Mouse (Mus musculus) hindbrain, embryonic 15.5 days (tissue): ENCODE measurements around the gene Syt2. TPM values are rescaled to one million over a fixed set of nuclear protein-coding genes. Genes with fewer than 3 reads are reported as not detected.

Source experiments
- ATAC-seq: fragments of 200-750 bp; cut with Nextera tagmentation; 2 replicates; pipeline ENCODE4 v1.8.0; 2017; ENCODE audit warnings: low read depth, moderate number of reproducible peaks, moderate TSS enrichment; ENCODE audit not compliant: low FRiP score
- H3K27ac ChIP-seq: fragments of 300-500 bp; sonication (generic); replicated peaks from 2 replicates; pipeline ENCODE4 v1.5.1; 2015; ENCODE audit warnings: mild to moderate bottlenecking, inconsistent platforms
- H3K27me3 ChIP-seq: fragments of 300-500 bp; sonication (generic); 2 replicates; pipeline ENCODE4 v1.6.1; 2015; ENCODE audit warnings: control low read depth, inconsistent platforms
- H3K36me3 ChIP-seq: fragments of 300-500 bp; sonication (generic); 2 replicates; pipeline ENCODE4 v1.6.1; 2015; ENCODE audit warnings: control low read depth, inconsistent platforms
- H3K4me1 ChIP-seq: fragments of 300-500 bp; sonication (generic); replicated peaks from 2 replicates; pipeline ENCODE4 v1.6.1; 2015; ENCODE audit warnings: control low read depth, inconsistent platforms
- H3K4me2 ChIP-seq: fragments of 300-500 bp; sonication (generic); 2 replicates; pipeline ENCODE4 v1.6.1; 2015; ENCODE audit warnings: moderate library complexity, mild to moderate bottlenecking, inconsistent platforms
- H3K4me3 ChIP-seq: fragments of 300-500 bp; sonication (generic); 2 replicates; pipeline ENCODE4 v1.5.1; 2015; ENCODE audit warnings: mild to moderate bottlenecking, inconsistent platforms
- H3K9ac ChIP-seq: fragments of 300-500 bp; sonication (generic); 2 replicates; pipeline ENCODE4 v1.6.1; 2015; ENCODE audit warnings: inconsistent platforms
- H3K9me3 ChIP-seq: fragments of 300-500 bp; sonication (generic); 2 replicates; pipeline ENCODE4 v1.6.1; 2016; ENCODE audit warnings: control low read depth, inconsistent platforms
- WGBS: fragments of 180-500 bp; shearing (Covaris S2); methylation state at CpG from one replicate; pipeline ENCODE4 v1.1.7; 2015; 5-methylcytosine and 5-hydroxymethylcytosine counted together
- polyA plus RNA-seq: library from polyadenylated mRNA; unstranded; fragments of >200 nt; fragmentation: Nextera tagmentation; extraction: Ambion mirVana; gene quantifications from 2 replicates; pipeline ENCODE4 v1.2.1, GENCODE M21; 2015

Gene Syt2
- polyA plus RNA-seq, 1 experiment from 2014 or later, result 10.7 TPM

DNA sequence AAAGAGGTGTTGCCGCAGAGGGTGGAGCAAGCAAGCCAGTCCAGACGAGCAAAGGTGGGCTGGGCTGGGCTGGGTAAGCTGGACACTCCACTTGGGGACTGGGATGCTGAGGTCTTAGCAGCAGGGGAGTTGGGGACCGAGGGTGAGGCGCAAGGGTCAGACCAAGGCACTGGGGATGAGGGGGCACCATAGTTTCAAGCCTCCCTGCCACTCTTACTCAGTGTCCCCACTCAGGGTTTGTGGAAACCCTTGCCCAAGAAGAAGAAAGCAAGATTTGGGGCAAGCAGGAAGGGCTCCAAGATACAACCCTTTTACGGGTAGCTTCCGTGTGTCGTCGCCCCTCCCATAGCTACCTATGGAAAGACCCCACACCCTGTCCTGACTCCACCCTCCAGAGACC lies 61.8 kb downstream of the Syt2 start:
- Histone ChIP-seq H3K27ac (no peak overlapping the region), H3K27me3 (peaks cover 17% of the 10 kb centered on the region; the same call in 1 of the 2 replicates), H3K4me1 (peaks cover 31% of the 10 kb centered on the region), H3K9me3 (no peaks in the 10 kb centered on the region), H3K36me3 (no peaks in the 10 kb centered on the region), H3K4me2 (peak overlapping the region; percentile 98), H3K9ac (peak overlapping the region; percentile 56), H3K4me3 (peak overlapping the region; percentile 57)
- 0 out of 2 replicates have a peak, but pooled peaks have one; percentile 2 for ATAC-seq
- WGBS, result 13% methylated on average over 8 of the region's 8 CpGs

DNA sequence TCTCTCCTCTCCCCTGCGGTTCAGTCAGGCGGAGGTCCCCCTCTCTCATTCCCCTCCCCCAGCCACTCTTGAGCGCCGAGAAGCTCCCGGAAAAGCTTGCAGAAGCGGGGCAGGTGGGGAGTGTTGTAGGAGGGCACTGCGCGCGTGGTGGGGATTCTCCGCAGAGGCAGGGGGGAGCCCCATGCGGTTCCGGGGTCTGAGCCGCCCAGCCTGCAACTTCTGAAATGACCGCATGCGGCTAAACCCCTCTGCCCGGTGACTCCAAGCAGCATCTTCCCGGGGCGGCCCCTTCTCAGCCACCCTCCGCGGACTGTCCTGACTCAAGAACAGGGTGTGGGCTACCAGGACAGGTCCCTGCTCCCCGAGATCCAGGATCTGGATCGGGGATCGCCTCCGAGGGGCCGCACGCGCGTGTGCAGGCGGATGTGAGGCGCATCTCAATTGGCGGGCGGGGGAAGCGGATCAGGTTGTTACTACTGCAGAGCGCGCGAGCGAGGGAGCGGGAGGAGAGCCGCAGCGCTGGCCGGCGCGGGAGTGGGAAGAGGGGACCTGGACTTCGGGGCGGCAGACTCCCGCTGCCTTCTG lies 62.4 kb downstream of the Syt2 start:
- peaks cover 17% of the 10 kb centered on the region; the same call in 1 of the 2 replicates for H3K27me3 ChIP-seq
- H3K4me3 ChIP-seq, result peak overlapping the region; percentile 57
- WGBS, result under 1% methylated on average over 45 of the region's 46 CpGs
- ATAC-seq, result peak; percentile 62
- H3K9me3 ChIP-seq, result no peaks in the 10 kb centered on the region
- peaks cover 34% of the 10 kb centered on the region for H3K4me1 ChIP-seq
- no peaks in the 10 kb centered on the region for H3K36me3 ChIP-seq
- H3K9ac ChIP-seq, result peak overlapping the region; percentile 56
- H3K4me2 ChIP-seq, result peak overlapping the region; percentile 98
- no peak overlapping the region; the same call in 1 of the 2 replicates for H3K27ac ChIP-seq

DNA sequence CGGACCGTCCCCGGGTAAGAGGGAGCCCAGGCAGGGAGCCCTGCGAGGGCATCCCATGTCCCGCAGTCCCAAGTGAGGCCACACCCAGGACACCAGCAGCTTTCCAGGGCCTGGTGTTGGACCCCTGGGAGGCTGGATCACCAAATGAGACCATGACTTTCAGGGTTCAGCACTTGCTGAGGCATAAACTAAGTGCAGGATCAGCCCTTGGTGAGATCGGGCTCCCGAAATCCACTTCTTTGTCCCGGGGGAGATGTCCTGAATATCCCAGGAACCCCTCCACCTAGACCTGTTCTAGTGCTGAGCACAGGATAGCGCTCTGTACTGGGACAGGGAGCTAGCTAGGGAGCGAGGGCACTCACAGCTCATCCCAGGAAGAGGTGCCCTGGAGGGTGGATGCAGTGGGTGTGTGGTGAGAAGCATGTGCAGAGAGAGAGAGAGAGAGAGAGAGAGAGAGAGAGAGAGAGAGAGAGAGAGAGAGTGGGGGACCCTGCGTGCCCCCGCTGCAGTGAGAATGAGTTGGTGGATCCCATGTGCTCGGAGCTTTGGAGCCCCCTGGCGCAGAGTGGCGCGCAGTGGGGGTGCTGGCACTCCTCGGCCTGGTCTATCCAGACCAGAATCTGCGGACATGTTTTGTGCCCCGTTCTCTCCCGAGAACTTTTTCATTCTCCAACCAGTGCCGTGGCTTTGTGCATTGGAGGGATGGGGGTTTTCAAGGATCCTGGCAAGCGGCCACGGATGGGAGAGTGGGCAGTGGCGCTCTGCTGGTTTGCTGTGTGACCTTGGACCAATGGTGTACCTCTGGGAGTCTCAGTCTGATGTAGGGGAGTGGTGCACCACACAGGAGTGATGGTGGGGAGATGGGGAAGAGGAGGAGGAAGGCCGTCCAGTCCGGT lies 63.2 kb downstream of the Syt2 start:
- Histone ChIP-seq H3K9ac (peak overlapping the region; percentile 56), H3K4me3 (peak overlapping the region; percentile 57), H3K4me2 (peak overlapping the region; percentile 98), H3K27ac (no peak overlapping the region; the same call in 1 of the 2 replicates), H3K4me1 (peaks cover 42% of the 10 kb centered on the region), H3K9me3 (no peaks in the 10 kb centered on the region), H3K27me3 (peaks cover 17% of the 10 kb centered on the region; the same call in 1 of the 2 replicates), H3K36me3 (no peaks in the 10 kb centered on the region)
- 0 out of 2 replicates have a peak, but pooled peaks have one; percentile 20 for ATAC-seq
- 4% methylated on average over 26 of the region's 26 CpGs for WGBS

DNA sequence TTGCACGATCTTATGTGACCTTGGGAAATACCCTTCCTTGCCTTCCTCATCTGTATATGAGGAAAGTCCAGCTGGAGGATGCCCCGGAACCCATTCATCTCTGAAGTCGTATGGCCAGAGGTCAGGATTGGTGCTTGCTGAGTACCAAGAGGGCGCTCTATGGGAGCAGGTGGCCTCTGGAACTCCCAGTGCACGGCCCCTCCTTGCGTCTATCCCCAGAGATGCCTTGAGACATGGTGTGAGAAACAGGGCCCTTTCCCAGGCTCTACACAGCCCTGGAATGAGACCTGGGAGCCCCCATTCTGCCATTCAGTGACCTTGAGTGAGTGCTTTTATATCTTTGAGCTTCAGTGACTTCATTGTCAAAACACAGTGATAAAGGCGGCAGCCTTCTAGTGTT lies 64.6 kb downstream of the Syt2 start:
- ATAC-seq, result no peak
- Histone ChIP-seq H3K4me3 (no peak overlapping the region), H3K27me3 (peaks cover 17% of the 10 kb centered on the region; the same call in 1 of the 2 replicates), H3K27ac (no peak overlapping the region), H3K4me2 (peak overlapping the region; percentile 98; the same call in 1 of the 2 replicates), H3K4me1 (peaks cover 38% of the 10 kb centered on the region), H3K36me3 (no peaks in the 10 kb centered on the region), H3K9me3 (no peaks in the 10 kb centered on the region), H3K9ac (no peak overlapping the region)
- WGBS, result 23% methylated on average over 7 of the region's 7 CpGs

DNA sequence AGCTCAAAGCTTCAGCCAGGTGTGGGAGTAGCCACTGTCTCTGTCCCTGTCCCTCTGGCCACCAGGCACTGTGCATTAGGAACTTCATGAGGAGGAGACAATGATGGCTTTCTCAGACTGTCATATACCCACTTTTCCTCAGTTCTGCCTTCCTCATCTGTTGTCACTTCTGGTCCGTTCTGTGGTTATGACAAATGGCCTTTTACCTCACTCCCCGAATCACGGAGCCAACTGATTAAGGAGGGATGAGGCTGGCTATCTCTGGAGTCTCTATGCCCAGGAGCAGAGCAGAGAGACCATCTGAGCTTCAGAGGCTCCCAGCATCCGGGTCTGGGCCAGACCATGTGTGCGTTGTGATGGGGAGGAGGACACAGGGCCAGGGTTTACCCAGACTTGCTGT lies 65.2 kb downstream of the Syt2 start:
- 43% methylated on average over 5 of the region's 5 CpGs for WGBS
- Histone ChIP-seq H3K9ac (no peak overlapping the region), H3K4me1 (peaks cover 38% of the 10 kb centered on the region), H3K36me3 (no peaks in the 10 kb centered on the region), H3K27me3 (peaks cover 13% of the 10 kb centered on the region; the same call in 1 of the 2 replicates), H3K4me2 (no peak overlapping the region), H3K4me3 (no peak overlapping the region), H3K27ac (no peak overlapping the region), H3K9me3 (no peaks in the 10 kb centered on the region)
- no peak for ATAC-seq

DNA sequence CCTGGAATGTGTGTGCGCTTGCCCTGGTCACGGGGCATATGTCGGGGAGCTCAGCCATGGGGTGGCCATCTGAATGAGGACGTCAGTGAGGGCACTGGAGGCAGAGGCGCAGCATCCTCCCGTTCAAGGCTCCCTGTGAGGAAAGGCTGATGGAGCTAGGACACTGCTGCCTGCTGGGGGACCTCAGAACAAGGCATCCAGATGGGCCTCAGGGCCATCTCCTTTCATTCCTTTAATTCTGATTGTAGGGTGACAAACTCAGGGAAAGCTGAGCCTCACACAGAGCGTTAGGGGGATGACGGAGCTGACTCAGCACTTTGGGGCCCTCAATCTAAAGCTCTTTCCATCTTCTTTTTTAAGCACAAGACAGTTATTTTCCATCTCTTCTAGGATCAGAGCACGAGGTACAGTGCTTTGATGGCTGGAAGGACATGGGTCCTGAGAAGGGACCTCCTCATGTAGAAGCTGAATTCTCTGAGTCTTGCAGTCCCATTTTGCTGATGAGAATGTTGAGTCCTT lies 66.4 kb downstream of the Syt2 start:
- WGBS, result 71% methylated on average over 9 of the region's 9 CpGs
- Histone ChIP-seq H3K9me3 (no peaks in the 10 kb centered on the region), H3K27me3 (peaks cover 13% of the 10 kb centered on the region; the same call in 1 of the 2 replicates), H3K4me1 (peaks cover 38% of the 10 kb centered on the region), H3K4me2 (no peak overlapping the region), H3K27ac (no peak overlapping the region), H3K4me3 (no peak overlapping the region), H3K36me3 (no peaks in the 10 kb centered on the region), H3K9ac (no peak overlapping the region)
- ATAC-seq, result no peak

DNA sequence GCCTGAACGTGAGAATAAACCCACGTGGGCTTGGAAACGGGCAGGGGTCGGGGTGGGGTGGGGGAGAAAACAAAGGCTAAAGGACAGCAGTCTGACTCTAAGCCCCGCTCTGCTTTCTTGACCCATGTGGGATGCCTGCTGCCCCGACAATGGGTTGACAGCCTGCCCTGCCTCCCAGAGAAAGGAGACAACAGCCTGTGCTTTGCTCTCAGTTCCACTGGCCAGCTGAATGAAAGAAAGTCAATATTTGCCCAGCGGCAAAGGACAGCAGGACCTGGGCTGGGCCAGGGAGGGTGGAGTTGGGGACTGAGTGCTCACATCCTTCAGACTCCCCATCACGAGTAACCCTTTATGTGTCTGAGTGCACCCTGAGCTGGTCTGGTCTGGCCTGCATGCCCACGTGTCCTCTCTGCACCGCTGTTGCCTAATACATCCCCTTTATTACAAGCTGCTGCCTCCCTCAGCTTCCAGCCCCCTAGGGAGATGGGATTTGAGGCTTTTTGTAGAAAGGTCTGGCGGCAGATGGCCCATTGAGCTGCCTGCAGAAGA lies 67.0 kb downstream of the Syt2 start:
- Histone ChIP-seq H3K4me3 (no peak overlapping the region), H3K9ac (no peak overlapping the region), H3K36me3 (no peaks in the 10 kb centered on the region), H3K4me1 (peaks cover 34% of the 10 kb centered on the region), H3K27me3 (peaks cover 13% of the 10 kb centered on the region; the same call in 1 of the 2 replicates), H3K27ac (peak overlapping the region; percentile 30; the same call in 1 of the 2 replicates), H3K4me2 (peak overlapping the region; percentile 6; the same call in 1 of the 2 replicates), H3K9me3 (no peaks in the 10 kb centered on the region)
- peak; percentile 21; the same call in 1 of the 2 replicates for ATAC-seq
- WGBS, result 9% methylated on average over 11 of the region's 11 CpGs

DNA sequence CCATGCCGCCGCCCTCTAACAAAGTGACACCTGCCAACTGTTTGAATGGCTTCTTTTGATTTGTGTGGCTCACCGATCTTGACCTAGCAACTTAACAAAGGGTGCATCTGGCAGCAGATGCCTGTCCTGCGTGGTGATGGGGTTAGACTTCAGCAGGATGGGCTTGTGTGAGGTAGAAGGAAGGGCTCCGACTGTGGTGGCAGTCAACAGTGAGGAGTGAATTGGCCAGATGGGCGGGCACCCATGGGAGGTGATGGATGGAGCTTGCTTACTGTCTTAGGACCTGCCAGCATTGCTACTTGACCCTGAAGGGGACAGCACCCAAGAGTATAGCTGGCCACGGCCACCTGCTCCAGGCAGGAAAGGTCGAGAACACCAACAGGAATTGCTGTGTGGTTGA lies 67.7 kb downstream of the Syt2 start:
- Histone ChIP-seq H3K9me3 (no peaks in the 10 kb centered on the region), H3K36me3 (no peaks in the 10 kb centered on the region), H3K27me3 (peaks cover 13% of the 10 kb centered on the region; the same call in 1 of the 2 replicates), H3K9ac (no peak overlapping the region), H3K4me3 (no peak overlapping the region), H3K4me1 (peaks cover 33% of the 10 kb centered on the region), H3K27ac (no peak overlapping the region), H3K4me2 (no peak overlapping the region)
- no peak for ATAC-seq
- 36% methylated on average over 8 of the region's 8 CpGs for WGBS

DNA sequence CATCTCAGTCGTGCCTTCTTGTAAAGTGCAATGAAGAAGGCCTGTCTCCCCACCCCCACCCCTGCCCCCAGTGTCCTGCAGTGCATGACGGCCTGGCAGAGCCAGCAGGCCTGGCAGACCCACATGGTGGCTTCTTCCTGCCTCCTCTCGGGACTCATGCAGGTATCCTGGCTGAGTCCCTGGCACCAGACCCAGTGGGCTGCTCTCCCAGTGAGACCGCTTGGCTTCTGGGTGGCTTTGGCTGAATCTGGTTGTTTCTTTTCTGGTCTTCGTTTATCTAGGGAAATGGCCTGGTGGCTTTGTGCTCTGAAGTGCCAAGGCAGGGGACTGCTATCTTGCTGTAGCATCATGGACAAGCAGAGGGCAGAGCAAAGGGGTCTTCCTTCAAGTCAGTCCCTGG lies 68.6 kb downstream of the Syt2 start:
- H3K4me1 ChIP-seq, result peaks cover 32% of the 10 kb centered on the region

DNA sequence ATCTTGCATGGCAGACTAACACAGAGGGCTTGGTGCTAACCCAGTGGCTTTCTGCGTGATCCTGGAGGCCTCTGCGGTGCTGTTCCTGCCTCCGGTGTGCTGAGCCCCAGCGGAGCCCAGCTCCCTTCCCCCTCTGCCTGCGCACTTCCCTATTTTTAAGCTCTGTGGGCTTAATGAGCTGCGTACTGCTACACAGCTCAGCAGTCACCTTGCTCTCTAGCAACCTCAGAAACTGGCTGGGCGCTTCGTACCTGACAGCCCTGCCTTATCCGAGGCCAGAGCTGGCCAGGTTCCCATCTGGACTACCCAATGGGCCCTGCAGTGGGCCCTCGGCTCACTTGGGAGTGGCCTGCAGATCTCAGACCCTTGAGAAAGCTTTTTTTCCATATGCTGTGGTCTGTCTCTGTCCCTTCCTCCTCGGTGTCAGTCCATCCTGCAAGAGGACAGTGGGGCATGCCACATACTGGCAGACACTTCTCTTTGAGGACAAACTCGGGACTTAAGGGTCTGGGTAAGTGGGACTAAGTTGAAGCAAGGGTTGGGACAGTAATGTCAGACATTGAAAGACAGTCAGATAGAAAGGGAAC lies 73.3 kb downstream of the Syt2 start:
- Histone ChIP-seq H3K9ac (no peak overlapping the region), H3K4me3 (no peak overlapping the region), H3K4me2 (no peak overlapping the region), H3K27me3 (no peaks in the 10 kb centered on the region), H3K4me1 (peaks cover 11% of the 10 kb centered on the region), H3K9me3 (no peaks in the 10 kb centered on the region), H3K27ac (no peak overlapping the region), H3K36me3 (no peaks in the 10 kb centered on the region)
- WGBS, result 54% methylated on average over 12 of the region's 12 CpGs
- ATAC-seq, result peak; percentile 57

More for the DNA sequence above, 68.6 kb downstream of the Syt2 start:
- Histone ChIP-seq H3K4me3 (no peak overlapping the region), H3K27me3 (peaks cover 10% of the 10 kb centered on the region; the same call in 1 of the 2 replicates), H3K27ac (no peak overlapping the region), H3K36me3 (no peaks in the 10 kb centered on the region), H3K4me2 (no peak overlapping the region), H3K9me3 (no peaks in the 10 kb centered on the region), H3K9ac (no peak overlapping the region)
- 45% methylated on average over 5 of the region's 5 CpGs for WGBS
- ATAC-seq, result no peak

DNA sequence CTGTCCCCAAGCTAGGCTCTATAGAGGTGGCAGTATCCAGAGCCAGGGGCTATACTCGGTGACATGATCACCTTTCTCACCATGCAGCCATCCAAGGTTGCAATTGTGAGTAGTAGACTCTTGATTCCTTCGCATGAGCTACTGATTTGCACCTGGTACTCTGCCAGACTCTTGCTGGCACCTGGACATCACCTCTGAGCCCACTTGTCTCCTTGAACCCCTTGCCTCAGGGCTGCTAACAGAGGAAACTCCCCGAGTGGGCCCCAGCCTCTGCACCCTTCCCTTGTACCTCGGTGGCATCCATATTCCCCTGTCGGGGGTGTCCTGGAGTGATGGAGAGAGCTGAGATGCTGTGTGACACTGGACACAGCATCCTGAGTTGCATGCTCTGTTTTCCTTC lies 75.0 kb downstream of the Syt2 start:
- 83% methylated on average over 5 of the region's 5 CpGs for WGBS
- Histone ChIP-seq H3K4me2 (no peak overlapping the region), H3K4me3 (no peak overlapping the region), H3K4me1 (peaks cover 11% of the 10 kb centered on the region), H3K27ac (no peak overlapping the region), H3K36me3 (no peaks in the 10 kb centered on the region), H3K9me3 (no peaks in the 10 kb centered on the region), H3K9ac (no peak overlapping the region), H3K27me3 (no peaks in the 10 kb centered on the region)
- no peak for ATAC-seq
